Mouse (Mus musculus) G1E-ER4 (cell line): ENCODE data around the gene Poln. TPM values are rescaled to one million over a fixed set of nuclear protein-coding genes. Genes with fewer than 3 reads are reported as not detected.

ENCODE experiments used
- GATA1 ChIP-seq: IDR thresholded peaks from one replicate; pipeline ENCODE4 v1.8.0; 2012; ENCODE audit warnings: low read length, inconsistent platforms
- polyA plus RNA-seq: library from polyadenylated mRNA; stranded (reverse); fragments of >175 nt; gene quantifications from 2 replicates; pipeline ENCODE4 v1.2.3, GENCODE M21; 2012

The Poln gene
- polyA plus RNA-seq, 1 experiment, result 0.02 TPM

DNA sequence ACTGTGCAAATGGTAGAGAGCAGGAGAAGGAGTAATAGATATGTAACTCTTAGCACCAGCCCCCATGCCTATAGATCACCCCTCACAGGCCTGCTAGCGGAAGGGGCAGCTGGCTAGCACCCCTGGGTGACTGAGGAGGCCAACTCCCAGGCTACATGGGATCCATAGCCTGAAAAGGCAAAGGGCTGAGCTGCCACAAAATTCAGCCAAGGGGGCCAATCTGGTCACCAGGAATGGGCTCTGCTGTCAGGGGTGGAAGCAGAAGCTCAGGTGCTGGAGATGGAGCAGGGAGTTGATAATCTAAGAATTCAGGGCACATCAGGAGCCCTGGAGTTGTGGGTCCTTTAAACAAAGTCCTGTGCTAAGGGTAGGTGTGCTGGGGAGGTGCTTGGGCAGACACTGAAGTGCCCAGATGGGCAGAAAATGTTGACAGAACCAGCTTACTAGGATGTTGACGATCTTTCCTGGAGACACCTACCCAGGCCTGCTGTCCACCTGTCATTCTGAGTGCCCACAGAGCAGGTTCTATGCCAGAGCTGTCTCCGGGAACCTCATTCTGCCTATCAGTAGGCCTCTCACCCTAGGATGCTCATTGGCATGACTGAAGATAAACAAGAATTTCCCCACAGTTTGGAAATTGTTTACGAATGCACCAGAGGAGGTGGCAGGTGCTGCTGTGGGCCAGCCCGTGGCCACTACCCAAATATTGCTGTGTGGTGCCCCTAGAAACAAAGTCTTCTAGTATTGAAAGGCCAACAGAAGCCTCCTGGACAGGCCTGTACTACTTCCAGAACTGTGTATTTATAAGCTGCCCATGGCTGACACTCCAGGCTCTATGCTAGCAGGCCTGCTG is 5.5 kb upstream of the Poln start:
- no peak for TF ChIP-seq GATA1

- TF ChIP-seq GATA1, result no peak
Measured at GRCm38 (mm10) chr5:34174021-34174420, 4.8 kb upstream of the Poln start.

DNA sequence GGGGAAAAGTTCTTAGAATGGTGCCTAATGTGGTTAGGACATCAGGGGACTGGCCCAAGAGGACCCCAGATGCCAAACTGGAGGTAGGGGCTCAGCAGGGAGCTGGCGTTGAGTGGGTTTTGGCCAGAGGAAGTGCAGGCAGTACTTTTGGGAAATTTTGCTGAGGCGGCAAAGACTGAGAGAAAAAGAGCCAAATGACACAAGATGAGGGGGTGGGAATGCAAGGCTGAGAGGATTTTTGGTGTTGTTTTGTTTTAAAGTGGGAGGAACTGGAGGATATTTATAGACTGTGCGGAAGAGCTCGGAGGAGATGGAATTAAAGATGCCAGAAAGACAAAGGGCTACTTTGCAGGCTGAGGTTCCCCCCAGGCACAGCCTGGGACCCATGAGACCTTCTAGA is 1.5 kb upstream of the Poln start:
- no peak for TF ChIP-seq GATA1

DNA sequence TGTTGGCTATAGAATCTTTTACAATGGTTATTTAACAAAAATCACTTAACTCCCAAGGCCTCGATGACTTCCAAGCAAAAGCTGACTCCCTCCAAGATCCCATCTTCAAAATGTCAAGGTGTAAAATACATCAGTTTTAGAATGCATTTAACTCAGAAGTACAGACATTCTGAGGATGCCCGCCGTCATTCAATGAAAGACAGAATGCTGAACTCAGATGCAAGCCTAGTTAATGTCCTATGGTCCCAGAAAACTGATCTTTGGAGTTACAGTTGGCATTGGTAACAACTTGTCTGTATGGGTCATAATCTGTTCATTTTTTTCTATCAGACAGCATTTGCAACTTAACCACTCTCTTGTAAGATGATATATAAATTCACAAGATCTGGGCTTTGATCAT is 706 bp upstream of the Poln start:
- TF ChIP-seq GATA1, result no peak

- TF ChIP-seq GATA1, result no peak
Measured at GRCm38 (mm10) chr5:34167857-34168256, 1.4 kb downstream of the Poln start.

GRCm38 (mm10) chr5:34165793-34166192 is 3.5 kb downstream of the Poln start:
- no peak for TF ChIP-seq GATA1

GRCm38 (mm10) chr5:34148476-34148875 is 20.8 kb downstream of the Poln start:
- TF ChIP-seq GATA1, result no peak

- no peak for TF ChIP-seq GATA1
Measured at GRCm38 (mm10) chr5:34147554-34147953, 21.7 kb downstream of the Poln start.

GRCm38 (mm10) chr5:34139751-34140150 is 29.5 kb downstream of the Poln start:
- no peak for TF ChIP-seq GATA1

- no peak for TF ChIP-seq GATA1
Measured at GRCm38 (mm10) chr5:34132731-34133130, 36.5 kb downstream of the Poln start.

DNA sequence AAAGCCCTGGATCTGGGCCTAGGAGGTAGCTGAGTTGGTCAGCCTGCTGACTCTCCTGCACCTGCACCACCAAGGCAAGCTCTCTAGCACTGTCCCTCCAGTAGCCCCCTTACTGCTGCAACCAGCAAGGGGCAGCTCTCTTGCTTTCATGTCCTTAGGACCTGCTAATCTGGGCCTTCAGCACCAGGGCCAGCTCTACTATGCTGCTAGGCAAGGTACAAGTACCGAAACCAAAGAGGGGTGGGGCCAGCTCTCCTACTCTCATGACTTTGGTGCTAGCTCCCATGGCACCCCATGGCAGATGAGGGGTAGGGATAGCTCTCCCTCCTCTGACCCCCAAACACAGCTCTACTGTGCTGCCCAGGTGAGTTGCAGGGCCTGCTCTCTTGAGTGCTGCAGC is 45.1 kb downstream of the Poln start:
- TF ChIP-seq GATA1, result no peak

DNA sequence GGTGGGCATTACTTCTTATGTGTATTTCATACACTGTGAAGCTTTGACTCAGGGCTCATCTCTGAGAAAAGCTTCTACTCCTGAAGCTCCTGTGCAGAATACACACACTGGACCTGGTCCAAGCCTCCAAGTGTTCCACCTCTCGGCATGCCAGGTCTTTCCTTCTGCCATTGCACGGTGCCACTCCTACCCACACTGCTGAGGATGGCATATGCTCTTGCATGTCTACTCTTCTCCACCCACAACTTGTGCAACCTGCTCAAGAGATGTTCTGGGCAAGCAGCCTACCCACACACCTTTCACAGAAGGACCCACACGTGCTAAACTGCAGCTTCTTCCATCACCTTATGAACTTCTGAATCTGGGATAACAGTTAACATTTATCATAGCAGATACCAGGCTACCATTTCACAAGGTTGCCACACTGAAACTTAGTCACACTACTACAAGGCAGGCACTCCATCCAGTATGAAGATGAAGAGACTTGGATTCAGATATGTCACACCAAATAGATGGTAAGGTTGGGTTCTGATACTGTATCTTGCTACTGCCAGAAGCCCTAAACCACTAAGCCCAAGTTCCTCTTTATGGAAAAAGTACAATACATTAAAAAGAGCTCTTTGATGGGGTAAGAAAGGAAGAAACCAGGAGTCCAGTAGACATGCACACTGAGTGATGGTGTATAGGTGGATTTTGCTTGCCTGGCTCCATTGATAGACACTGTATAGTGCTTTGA is 50.0 kb downstream of the Poln start:
- no peak for TF ChIP-seq GATA1

DNA sequence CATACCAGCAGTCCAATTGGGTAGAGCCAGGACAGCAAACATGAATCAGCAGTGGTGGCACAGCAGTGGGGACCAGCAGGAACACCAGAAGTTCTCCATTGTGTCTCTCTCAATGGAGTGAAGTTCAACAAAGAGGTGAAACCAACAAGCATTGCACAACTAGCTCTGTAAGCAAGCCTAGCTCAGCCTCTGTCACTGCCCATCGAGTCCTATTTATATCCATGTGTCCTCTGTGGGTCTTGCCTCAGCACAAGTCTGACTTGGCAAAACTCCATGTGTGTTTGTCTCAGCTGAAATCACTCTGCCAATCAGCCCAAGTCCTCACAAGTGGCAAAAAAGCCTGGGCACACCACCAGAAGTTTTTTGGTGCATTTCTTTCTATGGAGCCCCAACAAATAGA is 63.6 kb downstream of the Poln start:
- no peak for TF ChIP-seq GATA1

- no peak for TF ChIP-seq GATA1
Measured at GRCm38 (mm10) chr5:34097333-34097732, 71.9 kb downstream of the Poln start.

GRCm38 (mm10) chr5:34093021-34093420 is 76.2 kb downstream of the Poln start:
- no peak for TF ChIP-seq GATA1

DNA sequence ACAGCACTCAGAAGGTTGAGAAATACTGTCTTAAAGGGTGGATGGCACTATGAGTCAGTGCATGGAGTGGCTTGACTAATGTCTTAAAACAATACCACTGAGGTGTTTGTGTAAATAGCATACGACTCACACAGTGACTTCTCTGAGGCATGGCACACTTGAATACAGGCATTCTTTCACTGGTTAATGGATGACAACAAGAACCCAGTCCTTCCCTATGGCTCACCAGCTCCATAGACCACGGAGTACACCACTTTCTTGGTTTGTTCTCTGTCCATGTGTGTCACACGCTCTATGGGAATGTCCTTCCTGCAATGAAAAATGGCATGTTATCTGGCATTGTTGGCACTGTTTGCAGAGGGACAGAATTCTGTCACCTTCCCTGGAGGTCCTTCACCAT is 136.7 kb downstream of the Poln start:
- TF ChIP-seq GATA1, result no peak

DNA sequence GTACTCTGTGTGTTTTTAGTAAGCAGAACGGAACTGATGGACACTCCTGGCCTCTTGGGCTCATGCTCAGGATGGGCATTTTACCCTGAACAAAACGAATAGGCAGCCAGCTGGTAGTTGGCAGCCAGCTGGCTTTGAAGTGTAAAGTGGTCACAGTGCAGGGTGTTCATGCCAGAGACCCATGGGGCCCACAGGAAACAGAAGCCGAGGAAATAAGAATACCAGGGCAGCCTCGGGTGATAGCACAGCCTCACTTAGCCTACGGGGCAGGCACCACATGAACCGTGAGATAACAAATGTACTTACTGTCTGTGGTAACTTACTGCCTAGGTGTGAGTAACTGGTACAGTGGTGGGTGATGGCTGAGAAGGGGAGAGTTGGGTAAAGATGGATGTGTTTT is 138.2 kb downstream of the Poln start:
- no peak for TF ChIP-seq GATA1

DNA sequence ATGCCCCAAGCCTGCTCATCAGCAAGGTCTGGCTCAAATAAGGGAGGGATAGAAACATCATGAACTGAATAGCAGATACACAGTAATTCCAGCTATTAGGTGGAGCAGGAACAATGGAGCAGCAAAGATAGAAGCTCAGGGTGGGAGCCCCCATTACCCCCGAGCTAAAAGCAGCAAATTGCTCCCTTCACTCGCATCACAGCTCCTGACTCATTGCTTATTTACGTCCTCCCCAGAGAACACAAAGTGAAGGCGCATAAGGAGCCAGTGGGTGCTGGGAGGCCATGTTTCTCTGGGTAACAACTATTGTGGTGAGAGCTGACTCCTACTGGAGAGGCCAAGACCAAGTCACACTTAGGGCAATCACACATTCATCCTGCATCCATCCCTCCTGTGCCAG is 139.1 kb downstream of the Poln start:
- TF ChIP-seq GATA1, result no peak
